Mouse (Mus musculus) megakaryocyte, embryonic 14.5 days (primary cell): Measurements from ENCODE around the gene Gm20388.

Source experiments
- FLI1 ChIP-seq: IDR thresholded peaks from 2 replicates; pipeline ENCODE4 v1.6.1; 2012; ENCODE audit warnings: low read length, inconsistent platforms, mixed read lengths
- GATA1 ChIP-seq: IDR thresholded peaks from 3 replicates; pipeline ENCODE4 v1.6.1; 2012; ENCODE audit warnings: mixed read lengths, low read length, inconsistent platforms, borderline replicate concordance

DNA sequence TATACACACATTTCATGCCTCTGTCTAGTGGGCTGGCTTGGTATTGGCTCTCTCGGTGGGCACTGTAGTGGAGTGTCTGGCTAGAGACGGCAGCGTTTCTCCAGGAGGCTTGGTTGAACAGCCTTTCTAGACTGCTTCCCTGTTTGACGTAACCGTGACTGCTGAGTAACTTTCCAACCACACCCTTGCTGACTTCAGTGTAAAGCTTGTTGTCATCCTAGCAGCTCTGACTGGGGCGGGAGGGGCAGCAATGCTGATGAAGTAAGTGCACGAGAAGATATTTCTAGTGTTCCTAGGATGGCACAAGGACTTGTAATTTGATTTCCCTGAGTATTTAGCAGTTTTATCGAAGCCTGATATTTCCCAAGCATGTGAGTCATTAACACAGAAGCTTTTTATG lies 4135.2 kb downstream of the Gm20388 start:
- TF ChIP-seq GATA1 = no peak
- TF ChIP-seq FLI1 = no peak
